Mouse (Mus musculus): Measurements from ENCODE around the gene Bcl2l10.
"Not testable (repeated sequence)": the region's sequence is repeated elsewhere in the genome, so short reads cannot be mapped to it uniquely, and the experiment has no call there.

The Bcl2l10 gene

GRCm38 (mm10) chr9:75348066-75348465 is 508 bp downstream of the Bcl2l10 start:
- DNase-seq (ENCODE audit: low spot score): no peak

GRCm38 (mm10) chr9:75348641-75349040 is 1.1 kb downstream of the Bcl2l10 start:
- DNase-seq (ENCODE audit: low spot score): no peak

GRCm38 (mm10) chr9:75353094-75353493 is 5.5 kb downstream of the Bcl2l10 start:
- DNase-seq (ENCODE audit: low spot score): no peak

- DNase-seq (ENCODE audit: low spot score): no peak
These were observed 8.2 kb downstream of the Bcl2l10 start for GRCm38 (mm10) chr9:75355783-75356182.

GRCm38 (mm10) chr9:75357087-75357654 is 9.6 kb downstream of the Bcl2l10 start:
- no peak for DNase-seq (ENCODE audit: low spot score)

- peak; percentile 67 for DNase-seq (ENCODE audit: low spot score)
These were observed 14.1 kb downstream of the Bcl2l10 start for GRCm38 (mm10) chr9:75361699-75362098.

GRCm38 (mm10) chr9:75362201-75362600 is 14.6 kb downstream of the Bcl2l10 start:
- DNase-seq (ENCODE audit: low spot score): no peak

- no peak for DNase-seq (ENCODE audit: low spot score)
These were observed 15.4 kb downstream of the Bcl2l10 start for GRCm38 (mm10) chr9:75363001-75363400.

GRCm38 (mm10) chr9:75363702-75364101 is 16.1 kb downstream of the Bcl2l10 start:
- not testable (repeated sequence) for DNase-seq (ENCODE audit: low spot score)

- no peak for DNase-seq (ENCODE audit: low spot score)
These were observed 17.6 kb downstream of the Bcl2l10 start for GRCm38 (mm10) chr9:75365195-75365594.

GRCm38 (mm10) chr9:75366191-75366590 is 18.6 kb downstream of the Bcl2l10 start:
- DNase-seq (ENCODE audit: low spot score): no peak

GRCm38 (mm10) chr9:75368779-75369178 is 21.2 kb downstream of the Bcl2l10 start:
- DNase-seq (ENCODE audit: low spot score): no peak

GRCm38 (mm10) chr9:75375606-75376005 is 28.0 kb downstream of the Bcl2l10 start:
- DNase-seq (ENCODE audit: low spot score): no peak

GRCm38 (mm10) chr9:75376428-75376827 is 28.9 kb downstream of the Bcl2l10 start:
- no peak for DNase-seq (ENCODE audit: low spot score)

GRCm38 (mm10) chr9:75378774-75379173 is 31.2 kb downstream of the Bcl2l10 start:
- no peak for DNase-seq (ENCODE audit: low spot score)

GRCm38 (mm10) chr9:75382825-75383224 is 35.3 kb downstream of the Bcl2l10 start:
- DNase-seq (ENCODE audit: low spot score): no peak

GRCm38 (mm10) chr9:75383785-75384184 is 36.2 kb downstream of the Bcl2l10 start:
- no peak for DNase-seq (ENCODE audit: low spot score)

GRCm38 (mm10) chr9:75384337-75384962 is 36.9 kb downstream of the Bcl2l10 start:
- no peak for DNase-seq (ENCODE audit: low spot score)

GRCm38 (mm10) chr9:75385218-75385974 is 37.8 kb downstream of the Bcl2l10 start:
- no peak for DNase-seq (ENCODE audit: low spot score)

- DNase-seq (ENCODE audit: low spot score): no peak
These were observed 45.7 kb downstream of the Bcl2l10 start for GRCm38 (mm10) chr9:75393251-75393650.

- no peak for DNase-seq (ENCODE audit: low spot score)
These were observed 48.4 kb downstream of the Bcl2l10 start for GRCm38 (mm10) chr9:75395971-75396370.

- DNase-seq (ENCODE audit: low spot score): no peak
These were observed 51.5 kb downstream of the Bcl2l10 start for GRCm38 (mm10) chr9:75399069-75399468.

- no peak for DNase-seq (ENCODE audit: low spot score)
These were observed 53.1 kb downstream of the Bcl2l10 start for GRCm38 (mm10) chr9:75400639-75401038.

Measured in T-cell, adult 2 months (primary cell).